Mouse (Mus musculus): ENCODE measurements at regions not wholly inside any gene's neighbourhood (a gene's known extent, or its start where the extent isn't known, plus 50 kb on each side); places are given as distances from the start of the nearest gene placed in this dataset.
A peak's percentile ranks its signal among the peaks of the same experiment; 100 is the strongest.

- no peak for DNase-seq
Measured at GRCm38 (mm10) chr13:64594376-64594775, 96.8 kb upstream of the Fam240b start.

GRCm38 (mm10) chr13:64573711-64574110 lies 76.1 kb upstream of the Fam240b start:
- peak; percentile 3 to 17 for DNase-seq

- DNase-seq, result no peak
Measured at GRCm38 (mm10) chr13:64568876-64569275, 71.3 kb upstream of the Fam240b start.

- no peak for DNase-seq
Measured at GRCm38 (mm10) chr13:64566966-64567708, 69.5 kb upstream of the Fam240b start.

GRCm38 (mm10) chr13:64565791-64566190 lies 68.2 kb upstream of the Fam240b start:
- no peak for DNase-seq

Data from adrenal gland, postnatal 36 days (tissue).